ENCODE assay signal across 23 mouse cellular contexts in genomic region chr16:7728186-7728585, GRCm38 (mm10).
DNase-seq lines count a peak whose midpoint lies in the region; ATAC-seq lines count a peak whose summit lies in the region.
"Had no signal": no experiment of that assay in that cellular context is flagged by ENCODE, and none has a peak within 500 bp of the region (broad histone marks: within the 10 kb centered on the region; RNA-seq: fewer than 3 reads in every experiment).

No protein-coding gene starts in this region.

- 90% methylated on average over 2 of the region's 2 CpGs for WGBS in forebrain, embryonic 13.5 days

- no peak overlapping the region for H3K9ac ChIP-seq in forebrain, embryonic 13.5 days
- H3K9ac ChIP-seq: forebrain, embryonic 12.5 days; hindbrain, embryonic 15.5 days; intestine, embryonic 15.5 days; limb, embryonic 12.5 days; midbrain, embryonic 12.5 days had no signal

- H3K9me3 ChIP-seq in forebrain, embryonic 13.5 days (replicated peaks): no peaks in the 10 kb centered on the region
- H3K9me3 ChIP-seq: forebrain, embryonic 12.5 days; intestine, embryonic 15.5 days had no signal

- intact Hi-C loops in gastrocnemius, postnatal 14 days (cut with DNase I; ENCODE audit: low total_unique reads): no loop called here

- no peak overlapping the region for H3K4me2 ChIP-seq in forebrain, embryonic 13.5 days
- H3K4me2 ChIP-seq: forebrain, embryonic 12.5 days; hindbrain, embryonic 15.5 days; intestine, embryonic 15.5 days; limb, embryonic 12.5 days; midbrain, embryonic 12.5 days had no signal

- H3K4me1 ChIP-seq in forebrain, embryonic 13.5 days: no peaks in the 10 kb centered on the region
- H3K4me1 ChIP-seq: forebrain, embryonic 12.5 days; hindbrain, embryonic 15.5 days; intestine, embryonic 15.5 days; limb, embryonic 12.5 days; midbrain, embryonic 12.5 days had no signal

- DNase-seq in kidney, postnatal 10 days: peak; percentile 9
- no peak for DNase-seq in kidney, postnatal 14 days
- DNase-seq in right cerebral cortex, postnatal 14 days: peak; percentile 3
- no peak for DNase-seq in right cerebral cortex, adult 2 months (ENCODE audit: low spot score in 2 of 2)
- peak; percentile 29 for DNase-seq in adrenal gland, postnatal 10 days
- DNase-seq in gastrocnemius, postnatal 14 days: peak; percentile 32
- no peak for DNase-seq in ovary, postnatal 36 days (ENCODE audit: low spot score)
- DNase-seq: cerebellum, adult 11-12 months; cerebellum, postnatal 36 days; heart, adult 2 months; heart, postnatal 4 days; kidney, adult 9 months; kidney, postnatal 4 days; lung, postnatal 10 days; thymus, postnatal 4 days had no signal

- H3K4me3 ChIP-seq in forebrain, embryonic 13.5 days: no peak overlapping the region
- H3K4me3 ChIP-seq: forebrain, embryonic 12.5 days; heart, adult 2 months; hindbrain, embryonic 15.5 days; intestine, embryonic 15.5 days; limb, embryonic 12.5 days; midbrain, embryonic 12.5 days; myocyte had no signal

- H3K27ac ChIP-seq in forebrain, embryonic 13.5 days: no peak overlapping the region
- H3K27ac ChIP-seq: forebrain, embryonic 12.5 days; heart, adult 2 months; hindbrain, embryonic 15.5 days; intestine, embryonic 15.5 days; limb, embryonic 12.5 days; midbrain, embryonic 12.5 days had no signal

- H3K27me3 ChIP-seq in forebrain, embryonic 13.5 days: no peaks in the 10 kb centered on the region
- H3K27me3 ChIP-seq: forebrain, embryonic 12.5 days; hindbrain, embryonic 15.5 days; intestine, embryonic 15.5 days; limb, embryonic 12.5 days; midbrain, embryonic 12.5 days; Patski had no signal

- no peak for ATAC-seq in forebrain, embryonic 13.5 days
- ATAC-seq: intestine, embryonic 15.5 days; Patski had no signal

- no peaks in the 10 kb centered on the region for H3K36me3 ChIP-seq in forebrain, embryonic 13.5 days (ENCODE audit: poor library complexity, severe bottlenecking)
- H3K36me3 ChIP-seq: forebrain, embryonic 12.5 days; hindbrain, embryonic 15.5 days; intestine, embryonic 15.5 days; limb, embryonic 12.5 days; midbrain, embryonic 12.5 days had no signal

Comparison
In these comparisons a context has a peak if more than half of its experiments do, and no peak if none do; other contexts are left out.
1. DNase-seq: peak in kidney, postnatal 10 days (single experiment), right cerebral cortex, postnatal 14 days (single experiment), adrenal gland, postnatal 10 days (single experiment) and gastrocnemius, postnatal 14 days (single experiment); none in kidney, postnatal 14 days (single experiment), right cerebral cortex, adult 2 months (0 of 2) and ovary, postnatal 36 days (single experiment).